Mouse (Mus musculus) ovary, postnatal 14 days (tissue): Measurements from ENCODE around the gene Vmn1r62.
"Not testable (repeated sequence)": the region's sequence is repeated elsewhere in the genome, so short reads cannot be mapped to it uniquely, and the experiment has no call there.

ENCODE experiments used
- DNase-seq: peaks from one replicate; pipeline ENCODE4 v3.0.0; 2022; ENCODE audit warnings: low spot score

Vmn1r62 gene

DNA sequence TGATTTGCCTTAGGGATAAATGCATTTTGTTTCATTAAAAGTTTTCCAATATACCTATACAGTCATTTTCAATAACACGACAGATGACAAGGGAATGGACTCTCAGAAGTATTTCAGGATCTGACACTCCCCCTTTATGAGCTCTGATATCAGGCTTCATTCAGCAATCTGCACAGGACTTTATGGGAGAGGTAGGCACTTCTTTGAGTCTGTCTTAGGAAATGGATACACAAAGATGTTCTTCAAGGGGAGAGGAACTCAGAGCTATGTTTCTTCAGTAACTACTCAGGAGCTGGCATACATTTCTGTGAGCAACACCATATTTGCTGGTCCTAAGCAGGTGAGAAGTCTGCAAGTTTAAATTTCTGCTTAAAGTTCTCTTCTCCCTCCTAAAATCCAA, at the start of gene Vmn1r62:
Gene Vmn1r62, plus strand, starts transcription at position 301 of the 400 bp plus-strand sequence.
- DNase-seq = not testable (repeated sequence)
